Mouse (Mus musculus): Measurements from ENCODE around the gene Grk2. TPM values are rescaled to one million over a fixed set of nuclear protein-coding genes. Genes with fewer than 3 reads are reported as not detected.

The Grk2 gene
- total RNA-seq, 2 experiments from 2014 or later = 60.1 to 63.4 TPM

- ATAC-seq (replicated peaks; ENCODE audit: low FRiP score, poor library complexity, severe bottlenecking) = 0 out of 2 replicates have a peak, but pooled peaks have one; percentile 7
These were observed 1.1 kb downstream of the Grk2 start for GRCm38 (mm10) chr19:4304871-4305321.

- 0 out of 2 replicates have a peak, but pooled peaks have one; percentile 10 for ATAC-seq (replicated peaks; ENCODE audit: low FRiP score, poor library complexity, severe bottlenecking)
These were observed 1.7 kb downstream of the Grk2 start for GRCm38 (mm10) chr19:4304251-4304821.

GRCm38 (mm10) chr19:4303640-4303995 lies 2.4 kb downstream of the Grk2 start:
- ATAC-seq (replicated peaks; ENCODE audit: low FRiP score, poor library complexity, severe bottlenecking) = no peak

- no peak for ATAC-seq (replicated peaks; ENCODE audit: low FRiP score, poor library complexity, severe bottlenecking)
These were observed 2.9 kb downstream of the Grk2 start for GRCm38 (mm10) chr19:4302936-4303639.

- no peak for ATAC-seq (replicated peaks; ENCODE audit: low FRiP score, poor library complexity, severe bottlenecking)
These were observed 4.0 kb downstream of the Grk2 start for GRCm38 (mm10) chr19:4301735-4302651.

- no peak for ATAC-seq (replicated peaks; ENCODE audit: low FRiP score, poor library complexity, severe bottlenecking)
These were observed 4.9 kb downstream of the Grk2 start for GRCm38 (mm10) chr19:4300852-4301734.

GRCm38 (mm10) chr19:4300271-4300704 lies 5.7 kb downstream of the Grk2 start:
- ATAC-seq (replicated peaks; ENCODE audit: low FRiP score, poor library complexity, severe bottlenecking) = no peak

GRCm38 (mm10) chr19:4299574-4300270 lies 6.3 kb downstream of the Grk2 start:
- ATAC-seq (replicated peaks; ENCODE audit: low FRiP score, poor library complexity, severe bottlenecking) = no peak

- ATAC-seq (replicated peaks; ENCODE audit: low FRiP score, poor library complexity, severe bottlenecking) = no peak
These were observed 6.9 kb downstream of the Grk2 start for GRCm38 (mm10) chr19:4299126-4299525.

GRCm38 (mm10) chr19:4298322-4299121 lies 7.5 kb downstream of the Grk2 start:
- ATAC-seq (replicated peaks; ENCODE audit: low FRiP score, poor library complexity, severe bottlenecking) = no peak

- ATAC-seq (replicated peaks; ENCODE audit: low FRiP score, poor library complexity, severe bottlenecking) = no peak
These were observed 8.2 kb downstream of the Grk2 start for GRCm38 (mm10) chr19:4297851-4298250.

- ATAC-seq (replicated peaks; ENCODE audit: low FRiP score, poor library complexity, severe bottlenecking) = no peak
These were observed 9.4 kb downstream of the Grk2 start for GRCm38 (mm10) chr19:4296611-4297010.

GRCm38 (mm10) chr19:4295391-4295790 lies 10.6 kb downstream of the Grk2 start:
- ATAC-seq (replicated peaks; ENCODE audit: low FRiP score, poor library complexity, severe bottlenecking) = no peak

GRCm38 (mm10) chr19:4294381-4295097 lies 11.5 kb downstream of the Grk2 start:
- no peak for ATAC-seq (replicated peaks; ENCODE audit: low FRiP score, poor library complexity, severe bottlenecking)

GRCm38 (mm10) chr19:4291161-4291560 lies 14.9 kb downstream of the Grk2 start:
- no peak for ATAC-seq (replicated peaks; ENCODE audit: low FRiP score, poor library complexity, severe bottlenecking)

- no peak for ATAC-seq (replicated peaks; ENCODE audit: low FRiP score, poor library complexity, severe bottlenecking)
These were observed 15.3 kb downstream of the Grk2 start for GRCm38 (mm10) chr19:4290749-4291148.

- no peak for ATAC-seq (replicated peaks; ENCODE audit: low FRiP score, poor library complexity, severe bottlenecking)
These were observed 22.4 kb downstream of the Grk2 start for GRCm38 (mm10) chr19:4283653-4284052.

All from erythroblast, adult 5-6 weeks (primary cell).